30 mouse cellular contexts compared by ENCODE assay signal in genomic region chr14:103900817-103901216, GRCm38 (mm10). TPM values are rescaled to one million over a fixed set of nuclear protein-coding genes. Genes with fewer than 3 reads are reported as not detected.
DNase-seq lines count a peak whose midpoint lies in the region; ATAC-seq lines count a peak whose summit lies in the region.
"Had no signal": no experiment of that assay in that cellular context is flagged by ENCODE, and none has a peak within 500 bp of the region (broad histone marks: within the 10 kb centered on the region; RNA-seq: fewer than 3 reads in every experiment).

No protein-coding gene starts in this region.

- ATAC-seq in forebrain, embryonic 15.5 days (replicated peaks), result no peak
- ATAC-seq in midbrain, embryonic 14.5 days (ENCODE audit: low FRiP score, low TSS enrichment), result no peak
- ATAC-seq in megakaryocyte progenitor cell, adult 5-6 weeks (replicated peaks; ENCODE audit: poor library complexity), result peak; percentile 43
- ATAC-seq: forebrain, embryonic 13.5 days; hindbrain, postnatal 0 days; inflammation-experienced regulatory T-cells, adult 6 months; intestine, embryonic 16.5 days; Patski had no signal

- no peaks in the 10 kb centered on the region for H3K36me3 ChIP-seq in forebrain, embryonic 10.5 days (replicated peaks)
- no peaks in the 10 kb centered on the region for H3K36me3 ChIP-seq in forebrain, embryonic 15.5 days
- no peaks in the 10 kb centered on the region for H3K36me3 ChIP-seq in midbrain, embryonic 10.5 days
- no peaks in the 10 kb centered on the region for H3K36me3 ChIP-seq in midbrain, embryonic 14.5 days (ENCODE audit: control insufficient read depth, insufficient read depth, low read length)
- H3K36me3 ChIP-seq: embryonic facial prominence, embryonic 10.5 days; embryonic facial prominence, embryonic 13.5 days; G1E; heart, embryonic 10.5 days; heart, embryonic 13.5 days; hindbrain, embryonic 13.5 days had no signal

- H3K27ac ChIP-seq in forebrain, embryonic 10.5 days, result peak overlapping the region; percentile 75
- H3K27ac ChIP-seq in forebrain, embryonic 15.5 days (replicated peaks), result no peak overlapping the region
- H3K27ac ChIP-seq in midbrain, embryonic 10.5 days (replicated peaks), result peak overlapping the region; percentile 89
- no peak overlapping the region for H3K27ac ChIP-seq in midbrain, embryonic 14.5 days (replicated peaks; ENCODE audit: low read depth, low read length)
- H3K27ac ChIP-seq: embryonic facial prominence, embryonic 13.5 days; forebrain, embryonic 13.5 days; gastrocnemius, adult 2 months; heart, adult 2 months; heart, embryonic 10.5 days; heart, embryonic 13.5 days; hindbrain, embryonic 13.5 days; hindbrain, postnatal 0 days had no signal

- H3K4me2 ChIP-seq in forebrain, embryonic 15.5 days (replicated peaks), result no peak overlapping the region
- H3K4me2 ChIP-seq in midbrain, embryonic 14.5 days (ENCODE audit: low read length), result no peak overlapping the region
- H3K4me2 ChIP-seq: embryonic facial prominence, embryonic 13.5 days; forebrain, embryonic 13.5 days; heart, embryonic 13.5 days; hindbrain, embryonic 13.5 days had no signal

- DNase-seq in forebrain, embryonic 10.5 days (ENCODE audit: extremely low spot score, low spot score), result no peak
- DNase-seq in midbrain, embryonic 10.5 days (ENCODE audit: low spot score), result no peak
- no peak for DNase-seq in midbrain, embryonic 14.5 days
- no peak for DNase-seq in cerebellum, adult 9-10 months
- DNase-seq: adrenal gland, postnatal 10 days; adrenal gland, postnatal 36 days; B cell, adult 2 months; cerebellum, adult 18-20 months; cerebellum, adult 9-11 months; cerebellum, postnatal 25 days; embryo, embryonic 11 days; gastrocnemius, adult 2 months; gastrocnemius, postnatal 14 days; heart, adult 2 months had no signal

- H3K4me1 ChIP-seq in forebrain, embryonic 10.5 days, result peaks cover 32% of the 10 kb centered on the region
- H3K4me1 ChIP-seq in forebrain, embryonic 15.5 days, result peaks cover 12% of the 10 kb centered on the region
- peaks cover 40% of the 10 kb centered on the region for H3K4me1 ChIP-seq in midbrain, embryonic 10.5 days
- peaks cover 4% of the 10 kb centered on the region; the same call in 1 of the 2 replicates for H3K4me1 ChIP-seq in midbrain, embryonic 14.5 days (ENCODE audit: control insufficient read depth, insufficient read depth, low read length)

- no peak overlapping the region for H3K4me3 ChIP-seq in forebrain, embryonic 10.5 days
- H3K4me3 ChIP-seq in forebrain, embryonic 15.5 days, result no peak overlapping the region
- no peak overlapping the region for H3K4me3 ChIP-seq in midbrain, embryonic 10.5 days
- H3K4me3 ChIP-seq in midbrain, embryonic 14.5 days (replicated peaks; ENCODE audit: low read depth, low read length), result no peak overlapping the region
- H3K4me3 ChIP-seq: embryonic facial prominence, embryonic 10.5 days; embryonic facial prominence, embryonic 13.5 days; erythroblast, embryonic 14.5 days; forebrain, embryonic 13.5 days; gastrocnemius, adult 2 months; heart, adult 2 months; heart, embryonic 10.5 days; heart, embryonic 13.5 days; hindbrain, embryonic 13.5 days had no signal

- H3K9me3 ChIP-seq in forebrain, embryonic 10.5 days, result no peaks in the 10 kb centered on the region
- H3K9me3 ChIP-seq in forebrain, embryonic 15.5 days, result no peaks in the 10 kb centered on the region
- no peaks in the 10 kb centered on the region for H3K9me3 ChIP-seq in midbrain, embryonic 10.5 days (replicated peaks)
- H3K9me3 ChIP-seq in midbrain, embryonic 14.5 days (ENCODE audit: control insufficient read depth, low read length), result no peaks in the 10 kb centered on the region
- H3K9me3 ChIP-seq: embryonic facial prominence, embryonic 10.5 days; embryonic facial prominence, embryonic 13.5 days; forebrain, embryonic 13.5 days; heart, embryonic 10.5 days; heart, embryonic 13.5 days; hindbrain, embryonic 13.5 days had no signal

- 74% methylated on average over 2 of the region's 2 CpGs for WGBS in forebrain, embryonic 10.5 days
- WGBS in forebrain, embryonic 15.5 days, result 79% methylated on average over 2 of the region's 2 CpGs
- 73% methylated on average over 2 of the region's 2 CpGs for WGBS in midbrain, embryonic 10.5 days
- 56% methylated on average over 2 of the region's 2 CpGs for WGBS in midbrain, embryonic 14.5 days

- no peaks in the 10 kb centered on the region for H3K27me3 ChIP-seq in forebrain, embryonic 10.5 days (ENCODE audit: poor library complexity, severe bottlenecking)
- H3K27me3 ChIP-seq in forebrain, embryonic 15.5 days, result no peaks in the 10 kb centered on the region
- H3K27me3 ChIP-seq in midbrain, embryonic 10.5 days (ENCODE audit: low read depth, poor library complexity, severe bottlenecking), result no peaks in the 10 kb centered on the region
- no peaks in the 10 kb centered on the region for H3K27me3 ChIP-seq in midbrain, embryonic 14.5 days (ENCODE audit: control insufficient read depth, insufficient read depth, low read length)
- H3K27me3 ChIP-seq: CH12.LX; forebrain, embryonic 13.5 days; heart, embryonic 13.5 days; hindbrain, embryonic 13.5 days; Patski had no signal

- H3K9ac ChIP-seq in forebrain, embryonic 15.5 days (replicated peaks), result no peak overlapping the region
- no peak overlapping the region for H3K9ac ChIP-seq in midbrain, embryonic 14.5 days (replicated peaks; ENCODE audit: low read length)
- H3K9ac ChIP-seq: embryonic facial prominence, embryonic 13.5 days; forebrain, embryonic 13.5 days; forebrain, postnatal 0 days; heart, embryonic 13.5 days; hindbrain, embryonic 13.5 days had no signal

RNA-seq across cellular contexts. Expression of gene Ednrb, which starts 56.6 kb away (rescaled TPM):
- polyA plus RNA-seq in forebrain, embryonic 10.5 days (2016; fragmentation: Nextera tagmentation; extraction: Ambion mirVana), result 21.2 and 22.4 TPM in 2 replicates
- polyA plus RNA-seq in forebrain, embryonic 15.5 days (2015; fragmentation: Nextera tagmentation; extraction: Ambion mirVana), result 48.9 and 61.8 TPM in 2 replicates
- 48.9 and 81.8 TPM in 2 replicates for polyA plus RNA-seq in midbrain, embryonic 10.5 days (2016; fragmentation: Nextera tagmentation; extraction: Ambion mirVana)
- polyA plus RNA-seq in midbrain, embryonic 14.5 days (2014; fragmentation: Nextera tagmentation; extraction: Ambion mirVana), result 111 and 125 TPM in 2 replicates
- 0.20 and 0.71 TPM in 2 replicates for total RNA-seq in megakaryocyte progenitor cell, adult 5-6 weeks (2015)
- 0.30 TPM in 1 of 2 replicates, not detected in the other for total RNA-seq in megakaryocyte progenitor cell, adult 5-6 weeks (2017)
- total RNA-seq: CH12.LX had no signal
- polyA plus RNA-seq: G1E; inflammation-experienced regulatory T-cells, adult 6 months had no signal

Comparison
In these comparisons a context has a peak if more than half of its experiments do, and no peak if none do; other contexts are left out.
1. H3K27ac ChIP-seq: peak in forebrain, embryonic 10.5 days (single experiment) and midbrain, embryonic 10.5 days (single experiment); none in forebrain, embryonic 15.5 days (single experiment) and midbrain, embryonic 14.5 days (single experiment).